Mouse (Mus musculus) layer of hippocampus, postnatal 25 days (tissue): ENCODE measurements around the gene Gm10324. TPM values are rescaled to one million over a fixed set of nuclear protein-coding genes. Genes with fewer than 3 reads are reported as not detected.
"Not testable (repeated sequence)": the region's sequence is repeated elsewhere in the genome, so short reads cannot be mapped to it uniquely, and the experiment has no call there.

Experiments
- DNase-seq, 2 experiments: peaks; one replicate each; pipeline ENCODE4 v3.0.0; 2022; ENCODE audit warnings: mixed read lengths in 2 of 2, low spot score in 1 of 2; ENCODE audit errors: extremely low spot score in 1 of 2
- total RNA-seq, 2 experiments: library from RNA; stranded (reverse); gene quantifications; 2 replicates each; pipeline ENCODE4 v1.2.3; 2021

The Gm10324 gene
- not detected for total RNA-seq

GRCm38 (mm10) chr13:66119247-66119646, at the start of gene Gm10324:
Gene Gm10324 (plus strand): TSS chr13:66119547.
- not testable (repeated sequence) for DNase-seq

Other genes starting within 250 kb of the Gm10324 start
- not detected for gene Gm10772, start 108.0 kb downstream of the Gm10324 start, total RNA-seq